Mouse (Mus musculus) bone marrow, adult 2 months (tissue): ENCODE results near the gene Aunip.

Experiments
- CTCF ChIP-seq: fragments of 200-500 bp; IDR thresholded peaks from 2 replicates; pipeline ENCODE4 v1.5.1; 2011; ENCODE audit warnings: low read length, control low read depth; ENCODE audit not compliant: control insufficient read depth, insufficient read depth
- POLR2A ChIP-seq: fragments of 200-500 bp; IDR thresholded peaks from 2 replicates; pipeline ENCODE4 v1.6.1; 2011; ENCODE audit warnings: low read depth, mild to moderate bottlenecking, control low read depth, low read length, borderline replicate concordance; ENCODE audit not compliant: control insufficient read depth

GRCm38 (mm10) chr4:134495546-134495923, 15.3 kb upstream of the Aunip start:
- TF ChIP-seq POLR2A (no peak), CTCF (no peak)
